Mouse (Mus musculus) cerebellum, adult (tissue): ENCODE results near the gene Gm28051.

ENCODE experiments used
- ATAC-seq: cut with Nextera tagmentation; 2 replicates; pipeline ENCODE4 v1.9.2; 2017; ENCODE audit warnings: mild to moderate bottlenecking, moderate library complexity, mixed read lengths; ENCODE audit not compliant: insufficient number of reproducible peaks, low FRiP score, low TSS enrichment

The Gm28051 gene

GRCm38 (mm10) chr12:102710851-102711375, 46.7 kb downstream of the Gm28051 start:
- peak; percentile 88 for ATAC-seq

GRCm38 (mm10) chr12:102709896-102710295, 47.7 kb downstream of the Gm28051 start:
- no peak for ATAC-seq

DNA sequence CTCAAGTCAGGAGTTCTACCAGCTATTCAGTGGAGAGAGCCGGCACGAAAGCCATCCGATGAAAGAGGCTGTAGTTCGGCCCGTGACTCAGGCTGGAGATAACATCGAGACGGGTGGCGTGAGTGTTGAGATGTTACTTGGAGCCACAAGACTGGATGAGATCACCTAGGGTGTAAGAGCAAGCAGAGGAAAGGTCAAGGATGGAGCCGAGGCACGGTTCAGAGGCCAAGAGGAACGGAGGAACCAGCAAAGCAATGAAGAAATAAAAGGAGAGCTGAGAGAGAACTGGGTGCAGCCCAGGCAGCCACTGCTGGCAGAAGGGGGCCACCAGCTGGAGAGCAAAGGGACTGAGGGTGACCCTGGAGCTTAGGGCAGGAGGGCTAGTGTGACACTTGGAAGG, 49.3 kb downstream of the Gm28051 start:
- ATAC-seq: no peak

- no peak for ATAC-seq
Measured at GRCm38 (mm10) chr12:102706833-102707463, 50.6 kb downstream of the Gm28051 start.

GRCm38 (mm10) chr12:102705906-102706640, 51.5 kb downstream of the Gm28051 start:
- no peak for ATAC-seq

- peak; percentile 56 for ATAC-seq
Measured at GRCm38 (mm10) chr12:102705216-102705871, 52.2 kb downstream of the Gm28051 start.

- peak; percentile 34 for ATAC-seq
Measured at GRCm38 (mm10) chr12:102704457-102705198, 52.9 kb downstream of the Gm28051 start, which contains the start of gene Itpk1. Gene Itpk1, minus strand, starts transcription at chr12:102704930.

GRCm38 (mm10) chr12:102703921-102704408, 53.6 kb downstream of the Gm28051 start:
- ATAC-seq: no peak

DNA sequence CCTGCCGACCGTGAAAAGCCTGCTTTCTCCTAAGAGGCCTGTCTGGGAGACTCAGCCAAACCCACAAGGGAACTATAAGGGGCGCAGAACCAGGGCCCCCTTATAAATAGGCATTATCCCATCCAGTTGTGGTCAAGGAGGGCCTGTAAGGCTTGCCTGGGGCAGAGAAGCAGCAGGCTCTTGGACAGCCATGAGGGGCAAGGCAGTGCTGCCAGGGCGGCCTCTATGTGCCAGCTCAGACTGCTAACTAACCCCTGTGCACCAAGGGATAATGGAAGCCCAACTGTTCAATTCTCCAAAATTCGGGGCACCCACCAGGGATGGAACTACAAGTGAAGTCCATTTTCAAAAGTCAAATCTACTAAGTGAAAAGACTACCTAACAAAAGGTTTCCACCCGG, 54.1 kb downstream of the Gm28051 start:
- ATAC-seq: no peak

DNA sequence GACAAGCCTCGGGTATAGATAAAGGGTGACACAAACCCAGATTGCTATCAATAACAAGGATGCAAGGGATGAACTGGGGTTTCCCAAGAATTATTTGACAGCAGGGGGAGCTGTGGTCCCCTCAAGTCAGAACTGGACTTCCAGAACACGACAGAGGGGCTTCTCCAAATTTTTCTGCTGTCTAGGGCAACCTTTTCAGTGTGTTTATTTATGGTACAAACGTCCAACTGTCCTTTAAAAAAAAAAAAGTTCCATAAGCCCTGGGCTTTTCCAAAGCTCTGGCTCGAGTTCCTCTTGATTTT, 54.5 kb downstream of the Gm28051 start:
- ATAC-seq: no peak

GRCm38 (mm10) chr12:102702356-102703110, 55.0 kb downstream of the Gm28051 start:
- ATAC-seq: no peak

- ATAC-seq: no peak
Measured at GRCm38 (mm10) chr12:102701691-102702207, 55.8 kb downstream of the Gm28051 start.

DNA sequence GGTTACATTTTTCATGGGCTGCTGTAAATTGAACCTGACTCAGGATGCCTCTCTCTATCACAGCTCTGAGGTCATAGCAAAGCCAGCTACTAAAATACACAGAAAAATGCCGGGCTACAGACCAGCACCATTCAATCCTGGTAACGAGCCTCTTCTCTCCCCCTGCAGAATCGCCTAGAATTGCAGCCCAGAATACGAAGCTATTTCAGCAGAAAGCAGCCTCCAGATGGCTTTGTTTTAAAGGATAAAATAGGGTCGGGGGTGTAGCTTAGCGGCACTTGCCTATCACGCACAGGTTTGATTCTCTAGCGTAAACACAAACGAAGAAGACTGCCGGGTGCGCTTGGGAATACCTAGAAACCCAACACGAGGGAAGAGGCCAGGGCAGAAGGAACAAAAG, 57.1 kb downstream of the Gm28051 start:
- ATAC-seq: no peak

DNA sequence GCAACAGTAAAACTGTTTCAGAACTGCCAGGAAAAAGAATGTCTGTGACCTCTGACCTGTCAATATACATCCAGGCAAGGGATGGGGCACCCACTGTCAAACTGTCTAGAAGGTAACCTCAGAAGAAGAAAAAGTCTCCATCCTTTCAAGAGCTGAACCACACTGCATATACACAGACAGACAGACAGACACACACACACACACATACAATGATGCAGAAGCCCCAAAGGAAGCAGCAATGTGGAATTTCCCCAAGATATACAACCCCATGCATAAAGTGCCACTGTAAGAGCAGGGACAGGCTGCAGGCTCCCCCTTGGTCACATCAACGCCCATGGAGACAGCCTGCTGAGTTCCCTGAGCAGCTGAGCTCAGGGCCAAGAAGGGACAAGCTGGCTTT, 58.4 kb downstream of the Gm28051 start:
- no peak for ATAC-seq

DNA sequence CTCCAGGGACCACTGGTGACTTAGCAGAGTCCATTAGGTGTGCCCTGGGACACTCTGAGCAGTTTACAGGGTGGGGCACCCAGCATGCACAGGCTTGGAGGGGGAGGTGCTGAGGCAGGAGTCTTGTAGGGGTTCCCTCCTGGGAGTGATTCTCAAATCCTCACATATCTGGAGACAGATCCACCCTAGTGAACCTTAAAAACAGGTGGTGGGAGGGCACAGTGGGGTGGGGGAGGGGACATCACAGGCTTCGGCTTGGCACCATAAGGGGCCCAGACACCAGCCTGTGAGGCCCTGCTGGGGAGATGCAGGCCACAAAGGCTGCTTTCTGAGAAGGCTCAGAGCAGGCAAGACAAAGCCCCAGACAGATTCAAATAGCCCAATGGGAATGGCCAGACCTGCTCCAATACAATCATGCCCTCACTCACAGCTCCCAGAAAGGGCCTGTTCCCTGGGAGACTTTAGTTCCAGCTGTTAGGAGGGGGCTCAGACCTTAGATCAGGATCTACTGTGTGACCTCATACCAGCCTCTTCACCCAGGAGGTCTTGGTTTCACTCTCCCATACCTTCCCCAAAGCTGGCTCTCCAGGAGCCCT, 59.4 kb downstream of the Gm28051 start:
- no peak for ATAC-seq

GRCm38 (mm10) chr12:102697381-102697780, 60.2 kb downstream of the Gm28051 start:
- ATAC-seq: no peak

- 0 out of 2 replicates have a peak, but pooled peaks have one; percentile 12 for ATAC-seq
Measured at GRCm38 (mm10) chr12:102696635-102697354, 60.8 kb downstream of the Gm28051 start.
